Mouse (Mus musculus) CH12.LX (cell line): Measurements from ENCODE around the gene Fosl1. TPM values are rescaled to one million over a fixed set of nuclear protein-coding genes. Genes with fewer than 3 reads are reported as not detected.

Experiments
- DNase-seq: peaks from one replicate; pipeline ENCODE4 v3.0.0-alpha.2; 2013; ENCODE audit errors: extremely low read depth
- H3K27ac ChIP-seq: 2 replicates; pipeline ENCODE4 v1.5.1; 2012; ENCODE audit warnings: low read depth, mild to moderate bottlenecking, control low read depth, moderate library complexity; ENCODE audit not compliant: insufficient read depth
- H3K27me3 ChIP-seq: replicated peaks from 2 replicates; pipeline ENCODE3; 2012; ENCODE audit warnings: inconsistent platforms
- H3K36me3 ChIP-seq, 2 experiments: replicated peaks in 1 of 2; 2 replicates each; pipeline versions ENCODE3 to v1.6.1; 2012; ENCODE audit warnings: inconsistent platforms in 1 of 2, low read length in 1 of 2, mild to moderate bottlenecking in 1 of 2, mixed read lengths in 1 of 2, moderate library complexity in 1 of 2; ENCODE audit not compliant: control insufficient read depth in 1 of 2, insufficient read depth in 1 of 2
- H3K4me1 ChIP-seq, 2 experiments: 2 replicates each; pipeline ENCODE4 v1.6.1; 2012; ENCODE audit warnings: inconsistent platforms in 1 of 2, moderate library complexity in 1 of 2; ENCODE audit not compliant: insufficient read depth in 2 of 2, control insufficient read depth in 1 of 2
- H3K4me2 ChIP-seq: 2 replicates; pipeline ENCODE4 v1.6.1; 2012; ENCODE audit warnings: low read depth, mild to moderate bottlenecking, control low read depth; ENCODE audit not compliant: poor library complexity, insufficient read depth, severe bottlenecking
- H3K4me3 ChIP-seq, 3 experiments: fragments of 150-350 bp in 1 of 3; sonication (generic) in 1 of 3; replicated peaks in 1 of 3; 2 replicates each; pipeline versions ENCODE3 to v1.5.1; 2011 to 2012; ENCODE audit warnings: low read depth in 2 of 3, low read length in 2 of 3, mild to moderate bottlenecking in 2 of 3, moderate library complexity in 2 of 3, control low read depth in 1 of 3, improper control_type of control experiment in 1 of 3, inconsistent platforms in 1 of 3, mixed read lengths in 1 of 3; ENCODE audit not compliant: poor library complexity in 1 of 3
- H3K79me2 ChIP-seq: replicated peaks from 2 replicates; pipeline ENCODE4 v1.6.1; 2012; ENCODE audit warnings: mild to moderate bottlenecking, moderate library complexity; ENCODE audit not compliant: control insufficient read depth, poor library complexity, insufficient read depth, severe bottlenecking; ENCODE audit errors: extremely low read depth
- H3K9ac ChIP-seq: 2 replicates; pipeline ENCODE4 v1.6.1; 2012; ENCODE audit warnings: low read depth, mild to moderate bottlenecking, control low read depth, moderate library complexity; ENCODE audit not compliant: insufficient read depth
- H3K9me3 ChIP-seq: replicated peaks from 2 replicates; pipeline ENCODE3; 2012; ENCODE audit warnings: low read length, inconsistent platforms, mixed read lengths
- BHLHE40 ChIP-seq: IDR thresholded peaks from 2 replicates; pipeline ENCODE4 v1.6.1; 2011; ENCODE audit warnings: mild to moderate bottlenecking, low read depth, low read length, improper control_type of control experiment
- CHD1 ChIP-seq: IDR thresholded peaks from 2 replicates; pipeline ENCODE4 v1.6.1; 2012; ENCODE audit warnings: low read depth, low read length, improper control_type of control experiment, inconsistent platforms
- CHD2 ChIP-seq: IDR thresholded peaks from 2 replicates; pipeline ENCODE4 v1.6.1; 2011; ENCODE audit warnings: low read length, improper control_type of control experiment
- CTCF ChIP-seq, 2 experiments: IDR thresholded peaks in 1 of 2; conservative IDR thresholded peaks in 1 of 2; 2 replicates each; pipeline ENCODE4 v1.5.1; 2011 to 2012; ENCODE audit warnings: low read depth in 2 of 2, low read length in 2 of 2, improper control_type of control experiment in 1 of 2, inconsistent platforms in 1 of 2, mild to moderate bottlenecking in 1 of 2, moderate library complexity in 1 of 2
- E2F4 ChIP-seq: IDR thresholded peaks from 2 replicates; pipeline ENCODE4 v1.6.1; 2011; ENCODE audit warnings: low read depth, low read length, improper control_type of control experiment; ENCODE audit not compliant: insufficient replicate concordance
- ELF1 ChIP-seq: IDR thresholded peaks from 2 replicates; pipeline ENCODE4 v1.6.1; 2014; ENCODE audit warnings: low read depth, mild to moderate bottlenecking, inconsistent platforms, low read length, improper control_type of control experiment
- EP300 ChIP-seq: IDR thresholded peaks from 2 replicates; pipeline ENCODE4 v1.6.1; 2011; ENCODE audit warnings: low read length, improper control_type of control experiment
- GABPA ChIP-seq: IDR thresholded peaks from 2 replicates; pipeline ENCODE4 v1.6.1; 2012; ENCODE audit warnings: low read depth, low read length, improper control_type of control experiment, inconsistent platforms; ENCODE audit not compliant: insufficient replicate concordance
- HCFC1 ChIP-seq: IDR thresholded peaks from 2 replicates; pipeline ENCODE4 v1.6.1; 2012; ENCODE audit warnings: low read depth, mild to moderate bottlenecking, inconsistent platforms, low read length, improper control_type of control experiment
- JUN ChIP-seq: IDR thresholded peaks from 2 replicates; pipeline ENCODE4 v1.6.1; 2011; ENCODE audit warnings: low read depth, mild to moderate bottlenecking, low read length, improper control_type of control experiment, moderate library complexity; ENCODE audit not compliant: insufficient read depth
- JUND ChIP-seq: conservative IDR thresholded peaks from 2 replicates; pipeline ENCODE4 v1.6.1; 2011; ENCODE audit warnings: low read depth, low read length, improper control_type of control experiment
- KAT2A ChIP-seq: IDR thresholded peaks from 2 replicates; pipeline ENCODE4 v1.6.1; 2012; ENCODE audit warnings: low read length, improper control_type of control experiment, inconsistent platforms; ENCODE audit not compliant: insufficient replicate concordance
- MAFK ChIP-seq: IDR thresholded peaks from 2 replicates; pipeline ENCODE4 v1.6.1; 2011; ENCODE audit warnings: low read length, improper control_type of control experiment; ENCODE audit not compliant: insufficient replicate concordance
- MAX ChIP-seq: IDR thresholded peaks from 2 replicates; pipeline ENCODE4 v1.6.1; 2011; ENCODE audit warnings: low read length, improper control_type of control experiment
- MEF2A ChIP-seq: IDR thresholded peaks from 2 replicates; pipeline ENCODE4 v1.6.1; 2014; ENCODE audit warnings: low read depth, mild to moderate bottlenecking, inconsistent platforms, low read length, improper control_type of control experiment, borderline replicate concordance
- MXI1 ChIP-seq: IDR thresholded peaks from 2 replicates; pipeline ENCODE4 v1.6.1; 2011; ENCODE audit warnings: mild to moderate bottlenecking, low read depth, low read length, improper control_type of control experiment
- MYC ChIP-seq: IDR thresholded peaks from 2 replicates; pipeline ENCODE4 v1.6.1; 2011; ENCODE audit warnings: low read depth, mild to moderate bottlenecking, improper control_type of control experiment, low read length
- NRF1 ChIP-seq: IDR thresholded peaks from 2 replicates; pipeline ENCODE4 v1.6.1; 2014; ENCODE audit warnings: low read depth, mild to moderate bottlenecking, inconsistent platforms, low read length, improper control_type of control experiment, moderate library complexity
- PAX5 ChIP-seq: IDR thresholded peaks from 2 replicates; pipeline ENCODE4 v1.6.1; 2012; ENCODE audit warnings: low read length, inconsistent platforms, mixed read lengths
- POLR2A ChIP-seq: IDR thresholded peaks from 2 replicates; pipeline ENCODE4 v1.6.1; 2011; ENCODE audit warnings: low read depth, mild to moderate bottlenecking, improper control_type of control experiment, low read length
- POLR2AphosphoS2 ChIP-seq: IDR thresholded peaks from 2 replicates; pipeline ENCODE4 v1.6.1; 2011; ENCODE audit warnings: low read depth, low read length, improper control_type of control experiment
- RCOR1 ChIP-seq: conservative IDR thresholded peaks from 2 replicates; pipeline ENCODE4 v1.6.1; 2012; ENCODE audit warnings: low read depth, mild to moderate bottlenecking, inconsistent platforms, low read length, improper control_type of control experiment
- SIN3A ChIP-seq: IDR thresholded peaks from 2 replicates; pipeline ENCODE4 v1.6.1; 2012; ENCODE audit warnings: low read length, improper control_type of control experiment, inconsistent platforms
- SMC3 ChIP-seq: IDR thresholded peaks from 2 replicates; pipeline ENCODE4 v1.6.1; 2011; ENCODE audit warnings: low read depth, low read length, improper control_type of control experiment
- TBP ChIP-seq: conservative IDR thresholded peaks from 2 replicates; pipeline ENCODE4 v1.6.1; 2011; ENCODE audit warnings: low read depth, low read length, improper control_type of control experiment
- USF1 ChIP-seq: IDR thresholded peaks from 2 replicates; pipeline ENCODE4 v1.6.1; 2014; ENCODE audit warnings: low read depth, mild to moderate bottlenecking, inconsistent platforms, low read length, improper control_type of control experiment
- ZC3H11A ChIP-seq: IDR thresholded peaks from 2 replicates; pipeline ENCODE4 v1.6.1; 2012; ENCODE audit warnings: low read depth, mild to moderate bottlenecking, inconsistent platforms, low read length, improper control_type of control experiment
- ZKSCAN1 ChIP-seq: IDR thresholded peaks from 2 replicates; pipeline ENCODE4 v1.6.1; 2012; ENCODE audit warnings: low read depth, inconsistent platforms, low read length, improper control_type of control experiment, borderline replicate concordance
- ZMIZ1 ChIP-seq: IDR thresholded peaks from 2 replicates; pipeline ENCODE4 v1.6.1; 2012; ENCODE audit warnings: low read depth, mild to moderate bottlenecking, inconsistent platforms, low read length, improper control_type of control experiment
- ZNF384 ChIP-seq: IDR thresholded peaks from 2 replicates; pipeline ENCODE4 v1.6.1; 2012; ENCODE audit warnings: low read depth, low read length, improper control_type of control experiment, inconsistent platforms
- dilution Hi-C: fragments of 300-500 bp; cut with MboI; formaldehyde crosslinking; loops from 2 replicates; pipeline ENCODE4 v1.14.3; 2020; ENCODE audit warnings: low sequenced_read_pairs; ENCODE audit not compliant: extremely low pct_unique_long_range_greater_than_20kb, extremely low pct_ligation_motif_present
- in situ Hi-C: fragments of 300-500 bp; cut with MboI; formaldehyde crosslinking; loops from 3 replicates; pipeline ENCODE4 v1.14.3; 2019; ENCODE audit warnings: low sequenced_read_pairs, low pct_ligation_motif_present, low pct_unique_long_range_greater_than_20kb, mixed read lengths
- polyA plus RNA-seq: library from polyadenylated mRNA; unstranded; fragments of >175 nt; gene quantifications from 2 replicates; pipeline ENCODE4 v1.2.1, GENCODE M21; 2012; ENCODE audit warnings: low read depth; ENCODE audit not compliant: insufficient read length
- total RNA-seq, 2 experiments: library from RNA; depleted of rRNA; stranded (reverse); fragments of 300-350 nt in 1 of 2; fragments of >200 nt in 1 of 2; gene quantifications; 2 replicates each; pipeline ENCODE4 v1.2.3; 2012 to 2014

The Fosl1 gene
- total and polyA plus RNA-seq, 3 experiments: not detected

GRCm38 (mm10) chr19:5445747-5446146, 1.6 kb upstream of the Fosl1 start:
- dilution Hi-C loops: no loop called here
- peaks cover 50% of the 10 kb centered on the region for H3K27me3 ChIP-seq
- DNase-seq: no peak
- in situ Hi-C loops: no loop called here
- no peaks in the 10 kb centered on the region for H3K79me2 ChIP-seq
- peaks cover 1% of the 10 kb centered on the region for H3K9me3 ChIP-seq
- H3K27ac ChIP-seq: no peak overlapping the region
- no peaks in the 10 kb centered on the region for H3K36me3 ChIP-seq
- no peak overlapping the region for H3K9ac ChIP-seq
- H3K4me2 ChIP-seq: no peak overlapping the region
- H3K4me1 ChIP-seq: peaks cover 9 to 20% of the 10 kb centered on the region in 2 experiments
- TF ChIP-seq KAT2A: no peak
- TF ChIP-seq JUN: no peak
- no peak for TF ChIP-seq POLR2A
- TF ChIP-seq ZMIZ1: no peak
- TF ChIP-seq USF1: no peak
- no peak for TF ChIP-seq BHLHE40
- no peak for TF ChIP-seq MAFK
- TF ChIP-seq CHD1: no peak
- TF ChIP-seq PAX5: no peak
- TF ChIP-seq JUND: no peak
- TF ChIP-seq SIN3A: no peak
- no peak for TF ChIP-seq ELF1
- TF ChIP-seq CTCF (conservative IDR thresholded peaks at IDR 0.05 in 1 of 2, IDR thresholded peaks at IDR 0.05 in 1 of 2; ENCODE audit: low read depth in 2 of 2, low read length in 2 of 2): no peak
- TF ChIP-seq EP300: no peak
- TF ChIP-seq HCFC1: no peak
- no peak for TF ChIP-seq ZC3H11A
- no peak for TF ChIP-seq POLR2AphosphoS2
- TF ChIP-seq RCOR1: no peak
- TF ChIP-seq ZKSCAN1: no peak
- TF ChIP-seq, all 38 proteins: peak for 0
- H3K4me3 ChIP-seq: no peak overlapping the region

- no peaks in the 10 kb centered on the region for H3K79me2 ChIP-seq
- H3K27ac ChIP-seq: no peak overlapping the region
- no peak for DNase-seq
- peak overlapping the region in 1 of 3 experiments; percentile 38 for H3K4me3 ChIP-seq
- peaks cover 9 to 20% of the 10 kb centered on the region in 2 experiments for H3K4me1 ChIP-seq
- H3K9me3 ChIP-seq: no peaks in the 10 kb centered on the region
- peaks cover 0 to 1% of the 10 kb centered on the region in 2 experiments for H3K36me3 ChIP-seq
- peak overlapping the region; percentile 83 for H3K4me2 ChIP-seq
- dilution Hi-C loops (no loop called here), in situ Hi-C loops (no loop called here)
- peaks cover 39% of the 10 kb centered on the region for H3K27me3 ChIP-seq
- H3K9ac ChIP-seq: no peak overlapping the region
- TF ChIP-seq MYC: no peak
- TF ChIP-seq POLR2AphosphoS2: no peak
- no peak for TF ChIP-seq ELF1
- no peak; the same call in 1 of the 2 replicates for TF ChIP-seq MXI1
- no peak for TF ChIP-seq CHD2
- no peak for TF ChIP-seq NRF1
- no peak for TF ChIP-seq HCFC1
- TF ChIP-seq KAT2A: no peak
- TF ChIP-seq CTCF (conservative IDR thresholded peaks at IDR 0.05 in 1 of 2, IDR thresholded peaks at IDR 0.05 in 1 of 2; ENCODE audit: low read depth in 2 of 2, low read length in 2 of 2): no peak
- TF ChIP-seq BHLHE40: peak; percentile 63; the same call in 1 of the 2 replicates
- TF ChIP-seq SMC3: no peak
- no peak for TF ChIP-seq ZMIZ1
- TF ChIP-seq ZC3H11A: no peak
- TF ChIP-seq MAFK: 0 out of 2 replicates have a peak, but pooled peaks have one; percentile 5
- no peak for TF ChIP-seq MEF2A
- TF ChIP-seq TBP: no peak
- no peak for TF ChIP-seq CHD1
- TF ChIP-seq MAX: peak; percentile 71; the same call in 1 of the 2 replicates
- no peak for TF ChIP-seq GABPA
- TF ChIP-seq PAX5: no peak
- no peak for TF ChIP-seq ZNF384
- no peak for TF ChIP-seq E2F4
Observed at GRCm38 (mm10) chr19:5448354-5449150, 1.2 kb downstream of the Fosl1 start.
